Mouse (Mus musculus): ENCODE measurements at regions not wholly inside any gene's neighbourhood (a gene's known extent, or its start where the extent isn't known, plus 50 kb on each side); places are given as distances from the start of the nearest gene placed in this dataset.

DNA sequence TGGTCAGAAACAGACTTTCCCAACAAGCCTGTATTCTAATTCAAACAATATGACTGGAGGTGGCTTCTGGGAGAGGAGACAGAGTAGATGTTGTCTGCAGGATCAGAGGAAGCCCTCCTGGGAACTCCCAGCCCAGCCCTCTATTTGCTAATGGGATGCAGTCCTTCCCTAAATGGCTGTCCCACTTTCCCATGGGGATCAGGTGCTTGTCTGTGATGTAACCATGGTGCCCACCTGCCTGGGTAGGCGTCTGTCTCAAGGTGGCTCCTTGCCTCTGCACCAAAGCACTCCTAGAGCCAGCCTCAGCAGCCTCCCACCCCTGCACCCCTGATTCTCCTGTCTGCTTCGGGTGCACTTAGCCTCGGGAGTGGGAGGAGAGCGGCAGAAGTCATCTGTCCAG is 384.6 kb downstream of the Gm45692 start:
- ATAC-seq (ENCODE audit: insufficient read depth, low FRiP score, low read depth): no peak
- H3K36me3 ChIP-seq: no peaks in the 10 kb centered on the region
- no peak overlapping the region for H3K9ac ChIP-seq
- 29% methylated on average over 4 of the region's 4 CpGs for WGBS
- 0 out of 2 replicates have a peak, but pooled peaks cover 3% of the 10 kb centered on the region for H3K4me1 ChIP-seq
- H3K4me2 ChIP-seq: no peak overlapping the region
- no peaks in the 10 kb centered on the region for H3K9me3 ChIP-seq
- H3K27me3 ChIP-seq (replicated peaks): peaks cover 6% of the 10 kb centered on the region; the same call in 1 of the 2 replicates
- no peak overlapping the region for H3K4me3 ChIP-seq (replicated peaks)
- H3K27ac ChIP-seq: no peak overlapping the region

DNA sequence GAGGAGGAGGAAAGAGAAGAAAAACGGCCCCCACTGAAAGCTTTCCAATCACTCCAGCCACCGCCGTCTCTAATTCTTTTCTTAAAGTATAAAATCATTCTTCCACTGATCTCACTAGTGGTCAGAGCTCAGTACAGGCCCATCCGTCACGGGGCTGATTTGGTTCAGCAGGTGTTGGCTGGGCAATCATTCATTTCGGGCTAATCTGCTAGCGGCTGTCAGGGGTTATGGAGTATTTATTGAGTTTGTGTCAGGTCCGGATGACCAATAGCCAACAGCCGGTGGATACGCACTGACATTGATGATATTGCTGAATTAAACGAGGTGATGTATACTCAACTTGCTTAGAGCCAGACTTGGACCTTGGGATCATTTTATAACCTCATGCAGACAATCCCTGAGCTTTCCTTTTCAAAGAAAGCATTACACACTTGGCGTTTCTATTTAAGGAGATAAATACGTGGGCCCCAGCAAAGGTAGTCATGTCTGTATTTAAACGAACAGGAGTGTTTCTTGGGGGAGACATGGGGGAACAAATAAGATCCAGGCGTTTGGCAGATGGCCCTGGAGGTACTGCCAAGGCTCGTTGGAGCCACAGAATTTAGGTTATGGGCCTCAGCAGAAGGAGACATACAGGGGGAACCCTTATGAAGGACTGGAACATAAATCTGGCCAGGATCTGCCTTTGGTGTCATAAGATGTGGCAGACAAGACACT is 385.1 kb downstream of the Gm45692 start:
- Histone ChIP-seq H3K4me2 (no peak overlapping the region), H3K36me3 (no peaks in the 10 kb centered on the region), H3K9ac (no peak overlapping the region), H3K27ac (no peak overlapping the region), H3K4me1 (0 out of 2 replicates have a peak, but pooled peaks cover 3% of the 10 kb centered on the region), H3K4me3 (replicated peaks) (no peak overlapping the region), H3K27me3 (replicated peaks) (peaks cover 8% of the 10 kb centered on the region), H3K9me3 (no peaks in the 10 kb centered on the region)
- WGBS: 27% methylated on average over 16 of the region's 16 CpGs
- ATAC-seq (ENCODE audit: insufficient read depth, low FRiP score, low read depth): peak; percentile 50; the same call in 1 of the 2 replicates

DNA sequence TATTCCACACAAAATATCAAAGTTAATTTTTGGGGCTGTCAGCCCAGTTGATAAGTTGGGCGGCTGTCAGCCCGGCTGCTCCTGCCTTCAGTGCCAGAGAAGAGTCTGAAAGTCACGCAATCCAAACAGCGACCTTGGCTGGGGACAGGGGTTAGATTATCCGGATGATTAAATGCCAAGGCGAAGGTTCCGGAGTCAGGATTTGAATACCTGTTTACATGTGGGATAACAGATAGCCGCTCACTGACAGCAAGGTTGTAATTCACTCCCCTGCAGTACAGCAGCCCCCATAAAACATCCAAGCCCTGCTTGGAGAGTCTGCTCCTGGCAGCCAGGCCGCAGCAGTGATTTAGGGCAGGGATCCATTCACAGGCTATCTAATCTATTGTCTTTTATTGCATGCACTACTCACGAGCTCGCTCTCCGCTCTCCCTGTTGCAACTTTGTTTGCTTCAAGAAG is 388.3 kb downstream of the Gm45692 start:
- Histone ChIP-seq H3K4me1 (0 out of 2 replicates have a peak, but pooled peaks cover 3% of the 10 kb centered on the region), H3K4me3 (replicated peaks) (no peak overlapping the region), H3K36me3 (no peaks in the 10 kb centered on the region), H3K27me3 (replicated peaks) (peaks cover 9% of the 10 kb centered on the region), H3K4me2 (no peak overlapping the region), H3K9ac (no peak overlapping the region), H3K27ac (no peak overlapping the region), H3K9me3 (no peaks in the 10 kb centered on the region)
- no peak for ATAC-seq (ENCODE audit: insufficient read depth, low FRiP score, low read depth)
- WGBS: 22% methylated on average over 12 of the region's 12 CpGs

DNA sequence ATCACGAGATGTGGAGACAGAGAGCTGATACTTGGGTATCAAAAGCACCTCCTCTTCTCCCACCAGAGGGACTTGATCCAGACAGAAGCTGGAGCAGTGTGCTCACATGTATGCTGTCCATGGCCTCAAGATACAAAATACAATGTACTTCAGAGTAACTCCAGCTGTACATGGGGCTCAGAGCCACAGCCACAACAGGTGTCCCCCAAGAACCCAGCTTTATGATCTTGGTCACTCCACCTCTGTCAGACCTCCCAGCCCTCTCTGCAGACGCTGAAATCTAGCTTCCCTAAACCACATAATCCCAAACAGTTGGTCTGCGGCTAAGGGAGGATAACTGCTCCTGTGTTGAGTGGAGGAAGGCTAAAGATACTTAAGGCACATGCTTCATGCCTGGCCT is 389.9 kb downstream of the Gm45692 start:
- no peak overlapping the region for H3K27ac ChIP-seq
- no peak overlapping the region for H3K4me3 ChIP-seq (replicated peaks)
- 65% methylated on average over 3 of the region's 3 CpGs for WGBS
- no peaks in the 10 kb centered on the region for H3K9me3 ChIP-seq
- no peak overlapping the region for H3K9ac ChIP-seq
- 0 out of 2 replicates have a peak, but pooled peaks cover 3% of the 10 kb centered on the region for H3K4me1 ChIP-seq
- H3K36me3 ChIP-seq: no peaks in the 10 kb centered on the region
- no peak overlapping the region for H3K4me2 ChIP-seq
- H3K27me3 ChIP-seq (replicated peaks): peaks cover 15% of the 10 kb centered on the region
- ATAC-seq (ENCODE audit: insufficient read depth, low FRiP score, low read depth): no peak

DNA sequence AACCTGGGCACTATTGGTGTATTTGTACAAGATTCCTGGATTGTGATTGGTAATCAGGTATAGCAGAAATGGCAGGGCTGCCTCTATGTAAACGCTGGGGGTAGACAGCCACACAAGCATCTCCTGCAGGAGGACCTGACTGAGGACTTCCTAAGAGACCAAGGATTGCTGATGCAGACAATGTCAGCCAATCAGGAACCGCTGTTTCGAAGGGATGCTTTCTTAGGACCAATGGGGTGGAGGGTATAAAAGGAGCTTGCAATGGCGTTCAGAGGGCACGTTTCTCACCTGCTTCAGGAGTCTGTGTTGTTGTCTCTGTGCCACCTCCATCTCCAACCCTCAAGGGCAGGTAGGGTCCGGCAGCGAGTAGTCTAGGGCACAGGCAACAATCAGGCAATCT is 393.7 kb downstream of the Gm45692 start:
- H3K4me1 ChIP-seq: no peaks in the 10 kb centered on the region
- no peaks in the 10 kb centered on the region for H3K36me3 ChIP-seq
- H3K4me3 ChIP-seq (replicated peaks): no peak overlapping the region
- no peaks in the 10 kb centered on the region for H3K9me3 ChIP-seq
- H3K4me2 ChIP-seq: no peak overlapping the region
- WGBS: 78% methylated on average over 7 of the region's 7 CpGs
- no peak for ATAC-seq (ENCODE audit: insufficient read depth, low FRiP score, low read depth)
- H3K27me3 ChIP-seq (replicated peaks): peaks cover 9% of the 10 kb centered on the region; the same call in 1 of the 2 replicates
- no peak overlapping the region for H3K27ac ChIP-seq
- H3K9ac ChIP-seq: no peak overlapping the region

DNA sequence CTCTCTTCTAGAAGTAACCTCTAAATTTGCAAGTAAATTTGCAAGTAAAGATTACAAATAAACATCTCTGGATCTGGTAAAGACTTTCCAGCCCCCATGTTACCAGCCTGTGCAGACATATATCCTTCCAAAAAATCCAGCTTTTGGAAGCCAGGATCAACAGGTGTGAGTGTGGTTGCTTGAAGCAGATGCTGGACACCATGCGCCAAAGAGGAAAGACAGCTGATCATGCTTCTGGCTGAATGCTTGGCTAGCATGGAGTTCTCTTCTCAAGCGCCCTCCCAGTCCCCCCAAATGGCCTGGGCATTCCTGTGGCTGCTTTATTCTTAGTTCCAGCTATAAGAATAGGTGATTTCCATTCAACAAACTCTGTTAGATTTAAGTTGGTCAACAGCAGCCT is 404.9 kb downstream of the Gm45692 start:
- Histone ChIP-seq H3K9me3 (no peaks in the 10 kb centered on the region), H3K27me3 (replicated peaks) (0 out of 2 replicates have a peak, but pooled peaks cover 8% of the 10 kb centered on the region), H3K4me3 (replicated peaks) (no peak overlapping the region), H3K27ac (no peak overlapping the region), H3K4me2 (no peak overlapping the region), H3K4me1 (peaks cover 4% of the 10 kb centered on the region; the same call in 1 of the 2 replicates), H3K36me3 (no peaks in the 10 kb centered on the region), H3K9ac (no peak overlapping the region)
- ATAC-seq (ENCODE audit: insufficient read depth, low FRiP score, low read depth): no peak
- 90% methylated on average over 2 of the region's 2 CpGs for WGBS

DNA sequence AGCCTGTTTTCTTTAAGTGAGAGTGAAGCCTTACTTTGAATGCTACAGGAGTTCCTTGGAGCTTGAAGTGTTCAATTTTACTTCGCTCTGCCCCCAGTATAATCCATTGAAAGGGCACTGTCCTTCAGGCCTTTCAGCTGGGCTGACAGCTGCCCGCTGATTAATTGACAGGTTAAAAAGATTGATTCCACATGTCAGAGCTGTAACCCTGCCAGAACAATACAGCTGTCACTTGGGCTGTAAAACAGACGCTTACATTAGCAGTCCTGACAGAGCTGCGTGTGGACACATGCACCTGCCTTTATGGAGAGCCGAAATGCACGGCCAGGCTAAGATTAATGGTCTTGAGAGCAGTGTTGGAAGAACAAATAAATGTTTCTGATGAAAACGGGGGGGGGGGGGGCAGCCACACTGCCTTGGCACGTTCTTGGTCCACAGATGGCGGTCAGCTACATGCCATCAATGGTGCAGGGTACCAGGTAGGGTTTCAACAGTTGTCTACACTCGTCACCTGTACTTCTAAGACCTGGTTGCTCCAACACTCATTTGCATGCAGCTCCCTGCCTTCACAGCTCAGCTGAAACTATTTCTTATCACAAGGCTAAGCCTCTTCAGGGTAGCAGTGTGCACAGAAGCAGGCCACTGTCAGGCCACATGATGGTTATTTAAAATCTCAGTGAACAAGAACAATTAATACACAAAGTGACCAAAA is 407.3 kb downstream of the Gm45692 start:
- Histone ChIP-seq H3K4me2 (no peak overlapping the region), H3K27ac (no peak overlapping the region), H3K9me3 (no peaks in the 10 kb centered on the region), H3K4me1 (peaks cover 4% of the 10 kb centered on the region; the same call in 1 of the 2 replicates), H3K4me3 (replicated peaks) (no peak overlapping the region), H3K9ac (no peak overlapping the region), H3K27me3 (replicated peaks) (0 out of 2 replicates have a peak, but pooled peaks cover 8% of the 10 kb centered on the region), H3K36me3 (no peaks in the 10 kb centered on the region)
- 21% methylated on average over 10 of the region's 10 CpGs for WGBS
- no peak for ATAC-seq (ENCODE audit: insufficient read depth, low FRiP score, low read depth)

DNA sequence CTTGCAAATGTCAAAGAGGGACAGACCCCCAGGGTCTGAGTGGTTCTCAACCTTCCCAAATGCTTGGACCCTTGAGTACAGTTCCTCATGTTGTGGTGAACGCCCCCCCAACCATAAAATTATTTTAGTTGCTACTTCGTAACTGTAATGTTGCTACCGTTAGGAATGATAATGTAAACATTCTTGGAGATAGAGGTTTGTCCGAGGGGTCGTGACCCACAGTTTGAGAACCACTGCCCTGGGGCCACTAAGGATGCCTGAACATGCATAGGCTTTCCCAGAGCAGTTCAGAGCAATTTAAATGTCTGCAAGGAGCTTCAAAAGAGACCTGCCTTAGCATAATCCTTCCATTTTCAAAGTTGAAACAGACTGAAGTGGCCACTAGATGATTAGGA is 407.8 kb downstream of the Gm45692 start:
- no peaks in the 10 kb centered on the region for H3K9me3 ChIP-seq
- H3K36me3 ChIP-seq: no peaks in the 10 kb centered on the region
- no peak overlapping the region for H3K27ac ChIP-seq
- peaks cover 4% of the 10 kb centered on the region; the same call in 1 of the 2 replicates for H3K4me1 ChIP-seq
- H3K4me3 ChIP-seq (replicated peaks): no peak overlapping the region
- WGBS: 48% methylated on average over 5 of the region's 5 CpGs
- ATAC-seq (ENCODE audit: insufficient read depth, low FRiP score, low read depth): no peak
- 0 out of 2 replicates have a peak, but pooled peaks cover 8% of the 10 kb centered on the region for H3K27me3 ChIP-seq (replicated peaks)
- no peak overlapping the region for H3K4me2 ChIP-seq
- H3K9ac ChIP-seq: no peak overlapping the region

DNA sequence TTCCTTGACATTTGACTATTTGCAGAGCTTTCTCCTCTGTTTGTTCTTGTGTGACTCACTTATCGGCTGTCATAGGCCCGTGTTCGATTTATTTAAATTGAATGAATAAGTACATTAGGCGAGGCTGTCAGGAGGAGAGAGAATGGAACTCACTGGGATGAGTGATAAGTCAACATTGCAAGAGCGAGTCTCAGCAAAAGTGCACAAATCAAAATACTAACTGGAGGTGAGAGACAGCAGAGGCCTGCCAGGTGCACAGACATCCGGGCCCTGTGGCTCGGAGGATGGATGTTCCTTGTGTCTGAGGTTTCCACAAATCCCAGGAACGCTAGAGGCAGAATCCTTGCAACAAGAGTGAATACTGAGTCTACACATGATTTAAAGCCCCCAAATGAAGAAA is 410.6 kb downstream of the Gm45692 start:
- no peak; the same call in 1 of the 2 replicates for ATAC-seq (ENCODE audit: insufficient read depth, low FRiP score, low read depth)
- Histone ChIP-seq H3K27me3 (replicated peaks) (0 out of 2 replicates have a peak, but pooled peaks cover 19% of the 10 kb centered on the region), H3K9me3 (no peaks in the 10 kb centered on the region), H3K4me2 (no peak overlapping the region), H3K4me1 (peaks cover 8% of the 10 kb centered on the region; the same call in 1 of the 2 replicates), H3K4me3 (replicated peaks) (no peak overlapping the region), H3K27ac (no peak overlapping the region), H3K36me3 (no peaks in the 10 kb centered on the region), H3K9ac (no peak overlapping the region)
- WGBS: 33% methylated on average over 8 of the region's 8 CpGs

DNA sequence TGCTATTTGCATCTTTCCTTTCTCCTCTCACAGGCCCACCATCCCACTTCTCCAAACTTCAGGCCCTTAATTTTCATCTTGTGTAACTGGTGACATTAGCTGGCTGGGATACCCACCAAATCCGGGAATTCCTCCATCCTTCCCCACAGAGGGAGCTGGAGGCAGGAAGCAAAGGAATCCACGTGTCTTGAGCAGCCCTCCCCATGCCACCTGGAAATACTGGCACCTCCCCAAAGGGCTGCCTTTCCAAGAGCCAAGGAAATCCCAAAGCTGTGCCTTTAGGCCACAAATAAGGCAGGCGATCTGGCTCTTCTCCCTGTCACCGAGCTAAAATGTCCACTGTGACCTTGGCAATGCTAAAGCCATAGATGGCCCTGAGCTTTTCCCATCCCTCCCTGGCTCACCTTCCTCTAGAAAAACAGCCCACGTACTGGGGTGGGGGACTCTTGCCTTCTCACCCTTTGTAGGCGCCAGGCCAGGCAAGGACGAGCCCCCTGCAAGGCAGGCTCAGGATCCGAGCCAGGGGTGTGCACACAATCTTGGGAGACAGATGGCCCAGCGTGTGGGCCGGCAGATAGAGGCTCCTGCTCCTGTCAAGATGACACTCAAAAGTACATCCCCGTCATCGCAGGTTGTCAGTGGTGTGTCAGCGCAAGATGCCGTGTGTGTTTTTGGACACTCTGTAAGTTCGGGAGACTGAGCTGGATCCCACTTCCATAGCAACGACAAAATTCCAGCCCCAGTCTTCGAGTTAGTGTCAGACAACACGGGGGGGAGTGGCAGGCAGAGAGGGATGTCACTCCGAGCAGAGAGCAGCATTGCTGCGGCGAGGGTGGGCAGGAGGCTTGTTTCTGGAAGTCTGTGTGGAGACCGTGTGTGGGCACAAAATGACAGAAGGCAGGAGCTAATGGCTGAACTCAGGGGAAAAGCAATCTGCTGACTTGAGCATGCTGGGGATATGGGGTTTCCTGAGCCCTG is 414.4 kb downstream of the Gm45692 start:
- Histone ChIP-seq H3K4me3 (replicated peaks) (no peak overlapping the region), H3K27me3 (replicated peaks) (0 out of 2 replicates have a peak, but pooled peaks cover 16% of the 10 kb centered on the region), H3K9me3 (no peaks in the 10 kb centered on the region), H3K4me1 (0 out of 2 replicates have a peak, but pooled peaks cover 4% of the 10 kb centered on the region), H3K36me3 (no peaks in the 10 kb centered on the region), H3K4me2 (no peak overlapping the region), H3K27ac (no peak overlapping the region), H3K9ac (no peak overlapping the region)
- WGBS: 69% methylated on average over 22 of the region's 22 CpGs
- ATAC-seq (ENCODE audit: insufficient read depth, low FRiP score, low read depth): no peak

DNA sequence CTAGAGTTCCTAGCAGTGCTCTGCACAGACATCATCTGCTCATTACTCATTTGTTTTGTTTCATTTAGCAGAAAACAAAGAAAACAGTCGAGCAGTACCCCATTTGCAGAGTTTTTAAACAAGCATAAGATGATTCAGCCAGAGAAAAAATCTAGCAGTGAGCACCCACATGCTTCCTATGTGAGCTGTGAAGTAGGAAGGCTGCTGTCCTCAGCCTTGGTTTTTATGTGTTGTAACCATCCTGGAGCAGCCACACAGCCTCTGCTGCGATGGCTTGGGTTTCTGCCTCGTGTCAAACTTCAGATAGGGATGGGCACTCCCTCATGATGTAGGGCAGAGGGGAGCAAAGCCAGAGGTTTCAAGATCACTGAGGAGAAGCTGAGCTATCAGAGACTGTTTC is 416.5 kb downstream of the Gm45692 start:
- Histone ChIP-seq H3K36me3 (no peaks in the 10 kb centered on the region), H3K9me3 (no peaks in the 10 kb centered on the region), H3K27me3 (replicated peaks) (0 out of 2 replicates have a peak, but pooled peaks cover 16% of the 10 kb centered on the region), H3K4me2 (no peak overlapping the region), H3K9ac (no peak overlapping the region), H3K4me1 (0 out of 2 replicates have a peak, but pooled peaks cover 4% of the 10 kb centered on the region), H3K4me3 (replicated peaks) (no peak overlapping the region), H3K27ac (no peak overlapping the region)
- no peak for ATAC-seq (ENCODE audit: insufficient read depth, low FRiP score, low read depth)
- 26% methylated on average over 3 of the region's 3 CpGs for WGBS

Measured in stomach, embryonic 15.5 days (tissue).